Comparison of ENCODE assay signal across 10 mouse cellular contexts in genomic region chr9:61396474-61396873, GRCm38 (mm10). TPM values are rescaled to one million over a fixed set of nuclear protein-coding genes. Genes with fewer than 3 reads are reported as not detected.
DNase-seq lines count a peak whose midpoint lies in the region; ATAC-seq and TF ChIP-seq lines count a peak whose summit lies in the region.
"Had no signal": no experiment of that assay in that cellular context is flagged by ENCODE, and none has a peak within 500 bp of the region (broad histone marks: within the 10 kb centered on the region; RNA-seq: fewer than 3 reads in every experiment).

No protein-coding gene starts in this region.

- 6% methylated on average over 13 of the region's 13 CpGs for WGBS in forebrain, embryonic 16.5 days
- WGBS in midbrain, postnatal 0 days, result 37% methylated on average over 13 of the region's 13 CpGs

- peaks cover 29% of the 10 kb centered on the region for H3K36me3 ChIP-seq in forebrain, embryonic 16.5 days (ENCODE audit: control insufficient read depth, insufficient read depth)
- peaks cover 37% of the 10 kb centered on the region for H3K36me3 ChIP-seq in midbrain, postnatal 0 days (ENCODE audit: insufficient read depth, low read length)

- H3K4me1 ChIP-seq in forebrain, embryonic 16.5 days (replicated peaks; ENCODE audit: control insufficient read depth, insufficient read depth, low read length), result peaks cover 45% of the 10 kb centered on the region
- peaks cover 8% of the 10 kb centered on the region; the same call in 1 of the 2 replicates for H3K4me1 ChIP-seq in midbrain, postnatal 0 days (ENCODE audit: insufficient read depth, low read length)

- H3K27me3 ChIP-seq in forebrain, embryonic 16.5 days (replicated peaks; ENCODE audit: control insufficient read depth, insufficient read depth, low read length), result no peaks in the 10 kb centered on the region
- no peaks in the 10 kb centered on the region for H3K27me3 ChIP-seq in midbrain, postnatal 0 days (ENCODE audit: insufficient read depth, low read length)

- peak; percentile 66 for DNase-seq in left cerebral cortex, postnatal 4 days
- no peak for DNase-seq in left cerebral cortex, adult 9 months (ENCODE audit: low spot score in 2 of 2)
- DNase-seq in embryo, embryonic 11 days, result peak; percentile 77
- DNase-seq in midbrain, postnatal 0 days (ENCODE audit: low spot score), result peak; percentile 65
- DNase-seq in heart, adult 9 months (ENCODE audit: low spot score in 2 of 2), result no peak
- no peak for DNase-seq in frontal cortex, postnatal 36 days (ENCODE audit: low spot score in 2 of 2)
- DNase-seq: heart, adult 11 months had no signal

- intact Hi-C loops in left cerebral cortex, postnatal 4 days (cut with DNase I), result no loop called here

- peak; percentile 75 for ATAC-seq in forebrain, embryonic 16.5 days
- ATAC-seq in midbrain, postnatal 0 days (ENCODE audit: low FRiP score), result no peak
- no peak for ATAC-seq in monocyte, adult 5-6 weeks (replicated peaks; ENCODE audit: insufficient number of reproducible peaks, low FRiP score, low TSS enrichment, poor library complexity, severe bottlenecking)
- ATAC-seq: inflammation-experienced regulatory T-cells, adult 6 months had no signal

- H3K27ac ChIP-seq in forebrain, embryonic 16.5 days (ENCODE audit: low read length), result no peak overlapping the region
- no peak overlapping the region for H3K27ac ChIP-seq in midbrain, postnatal 0 days (ENCODE audit: low read depth, low read length)

- peak; percentile 23; the same call in 1 of the 2 replicates for TF ChIP-seq CTCF in midbrain, postnatal 0 days (IDR thresholded peaks at IDR 0.05)

- no peak overlapping the region for H3K4me3 ChIP-seq in forebrain, embryonic 16.5 days (replicated peaks; ENCODE audit: low read length)
- no peak overlapping the region for H3K4me3 ChIP-seq in midbrain, postnatal 0 days (ENCODE audit: low read depth, low read length)

- no peak overlapping the region for H3K9ac ChIP-seq in forebrain, embryonic 16.5 days (replicated peaks; ENCODE audit: low read depth, low read length)
- no peak overlapping the region for H3K9ac ChIP-seq in midbrain, postnatal 0 days (replicated peaks; ENCODE audit: low read length, poor library complexity, severe bottlenecking)

- H3K9me3 ChIP-seq in forebrain, embryonic 16.5 days (ENCODE audit: control insufficient read depth, low read length), result no peaks in the 10 kb centered on the region
- no peaks in the 10 kb centered on the region for H3K9me3 ChIP-seq in midbrain, postnatal 0 days (ENCODE audit: low read length)

- H3K4me2 ChIP-seq in forebrain, embryonic 16.5 days (ENCODE audit: low read length), result no peak overlapping the region
- no peak overlapping the region for H3K4me2 ChIP-seq in midbrain, postnatal 0 days (ENCODE audit: low read depth, low read length, poor library complexity, severe bottlenecking)

RNA-seq across cellular contexts. Expression of gene Tle3, which starts 24.3 kb away (rescaled TPM):
- 100 to 1,000 TPM; 102 to 112 TPM for total RNA-seq in left cerebral cortex, postnatal 4 days (2021)
- polyA plus RNA-seq in forebrain, embryonic 16.5 days (2015; fragmentation: Nextera tagmentation; extraction: Ambion mirVana), result 36.8 and 42.5 TPM in 2 replicates
- 82.2 and 94.9 TPM in 2 replicates for total RNA-seq in midbrain, postnatal 0 days (2014; rRNA removed)
- polyA plus RNA-seq in midbrain, postnatal 0 days (2015; fragmentation: Nextera tagmentation; extraction: Ambion mirVana), result 20.2 and 21.8 TPM in 2 replicates
- total RNA-seq in monocyte, adult 5-6 weeks (2017), result 96.0 to 177 TPM (median 119 TPM) in 3 replicates

Comparison
In these comparisons a context has a peak if more than half of its experiments do, and no peak if none do; other contexts are left out.
1. DNase-seq: peak in left cerebral cortex, postnatal 4 days (single experiment), embryo, embryonic 11 days (single experiment) and midbrain, postnatal 0 days (single experiment); none in left cerebral cortex, adult 9 months (0 of 2), heart, adult 9 months (0 of 2) and frontal cortex, postnatal 36 days (0 of 2).